Mouse (Mus musculus) Patski (cell line): ENCODE results near the gene Iqcc. TPM values are rescaled to one million over a fixed set of nuclear protein-coding genes. Genes with fewer than 3 reads are reported as not detected.

Experiments
- ATAC-seq: fragments of 100-300 bp; one replicate; pipeline ENCODE4 v1.8.0; 2021
- CTCF ChIA-PET: fragments of 350-600 bp; sonication (Branson Sonifier 250); formaldehyde crosslinking; loops from one replicate; lab custom pipeline; 2022; ENCODE audit warnings: inconsistent platforms; lab: Charles Lee
- POLR2A ChIA-PET: fragments of 350-600 bp; sonication (Branson Sonifier 250); formaldehyde crosslinking; loops from one replicate; lab custom pipeline; 2022; ENCODE audit warnings: antibody characterized with exemption, inconsistent platforms; lab: Charles Lee
- DNase-seq: peaks from one replicate; pipeline ENCODE4 v3.0.0-alpha.2; 2011; ENCODE audit warnings: low read depth, low spot score
- H3K27me3 ChIP-seq: fragments of 371-371 bp; one replicate; pipeline ENCODE4 v1.5.1; 2021
- CTCF ChIP-seq: fragments of 100-300 bp; IDR thresholded peaks from one replicate; pipeline ENCODE4 v1.5.1; 2021
- in situ Hi-C: fragments of 300-500 bp; cut with MboI; formaldehyde crosslinking; loops from 3 replicates; pipeline ENCODE4 v1.11.1; 2018; ENCODE audit warnings: low pct_unique_long_range_greater_than_20kb, mixed read lengths
- polyA plus RNA-seq: library from polyadenylated mRNA; unstranded; gene quantifications from one replicate; pipeline ENCODE4 v1.2.3, GENCODE M21; 2021

Gene Iqcc
- polyA plus RNA-seq, 1 experiment from 2014 or later: 13.3 TPM

GRCm38 (mm10) chr4:129622120-129622802, 3.4 kb upstream of the Iqcc start:
- in situ Hi-C loops: no loop called here

DNA sequence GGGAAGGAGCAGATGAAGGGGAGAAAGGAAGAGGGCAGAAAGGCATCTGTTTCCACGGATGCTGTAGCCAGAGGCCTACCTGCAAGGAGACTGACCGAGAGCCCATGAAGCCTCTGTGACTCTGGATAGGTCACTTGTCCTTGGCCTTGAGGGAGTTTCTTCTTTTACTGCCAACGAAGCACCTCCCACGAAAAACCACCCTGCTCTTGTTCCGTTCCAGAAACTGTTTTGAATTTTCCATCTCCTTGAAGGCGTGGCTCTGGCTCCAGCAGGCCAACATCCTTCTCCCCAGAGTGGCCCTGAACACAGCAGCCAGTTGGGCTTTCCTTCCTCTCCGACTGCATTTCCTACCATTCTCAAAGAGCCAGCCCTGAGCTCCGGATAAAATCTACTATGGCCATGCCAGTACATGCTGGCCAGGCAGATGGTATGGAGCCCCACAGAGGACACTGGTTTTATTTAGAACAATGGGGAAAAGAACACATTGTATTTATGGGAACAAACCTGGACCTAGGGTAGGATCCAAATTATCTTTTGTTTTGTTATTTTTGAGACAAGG, 2.5 kb upstream of the Iqcc start:
- POLR2A ChIA-PET: interaction anchor here (1.5 kb wide), 1 partner anchor 13 kb away, joined by 3 read pairs; no protein-coding TSS in a partner anchor
- CTCF ChIA-PET: no interaction called here
- no peak for DNase-seq

More at GRCm38 (mm10) chr4:129622120-129622802, 3.4 kb upstream of the Iqcc start:
- no peak for TF ChIP-seq CTCF
- ATAC-seq (no peak), DNase-seq (no peak)
- ChIA-PET CTCF (no interaction called here), POLR2A (interaction anchor here (0.6 kb wide), 1 partner anchor 11 kb away, joined by 4 read pairs; no protein-coding TSS in a partner anchor)
- no peaks in the 10 kb centered on the region for H3K27me3 ChIP-seq

GRCm38 (mm10) chr4:129620419-129621282, 1.8 kb upstream of the Iqcc start:
- DNase-seq: no peak
- CTCF ChIA-PET: interaction anchor here (1.0 kb wide), 1 partner anchor 12 kb away, joined by 4 read pairs; no protein-coding TSS in a partner anchor
- no peak for TF ChIP-seq CTCF

More for the DNA sequence above, 2.5 kb upstream of the Iqcc start:
- ATAC-seq: no peak
- in situ Hi-C loops: no loop called here
- no peak for TF ChIP-seq CTCF
- no peaks in the 10 kb centered on the region for H3K27me3 ChIP-seq

GRCm38 (mm10) chr4:129618031-129618430, 868 bp downstream of the Iqcc start:
- DNase-seq: no peak
- in situ Hi-C loops: no loop called here
- no peak for ATAC-seq
- H3K27me3 ChIP-seq: no peaks in the 10 kb centered on the region
- POLR2A ChIA-PET: interaction anchor here (0.7 kb wide), 1 partner anchor 292 kb away, joined by 5 read pairs; no protein-coding TSS in a partner anchor
- CTCF ChIA-PET: no interaction called here
- TF ChIP-seq CTCF: no peak

More at GRCm38 (mm10) chr4:129620419-129621282, 1.8 kb upstream of the Iqcc start:
- POLR2A ChIA-PET: interaction anchor here (1.5 kb wide), 1 partner anchor 12 kb away, joined by 3 read pairs; no protein-coding TSS in a partner anchor
- in situ Hi-C loops: no loop called here
- no peaks in the 10 kb centered on the region for H3K27me3 ChIP-seq
- no peak for ATAC-seq

GRCm38 (mm10) chr4:129617121-129617641, 1.7 kb downstream of the Iqcc start:
- no peaks in the 10 kb centered on the region for H3K27me3 ChIP-seq
- no peak for TF ChIP-seq CTCF
- no peak for ATAC-seq
- in situ Hi-C loops: no loop called here
- no peak for DNase-seq
- POLR2A ChIA-PET: interaction anchor here (0.7 to 1.4 kb wide), 2 partner anchors 8 to 291 kb away, joined by 3 to 5 read pairs; no protein-coding TSS in a partner anchor
- CTCF ChIA-PET: interaction anchor here (1.4 kb wide), 1 partner anchor 9 kb away, joined by 6 read pairs; no protein-coding TSS in a partner anchor

- in situ Hi-C loops: no loop called here
- no peak for ATAC-seq
- CTCF ChIA-PET: interaction anchor here (1.4 kb wide), 1 partner anchor 8 kb away, joined by 6 read pairs; no protein-coding TSS in a partner anchor
- H3K27me3 ChIP-seq: no peaks in the 10 kb centered on the region
- TF ChIP-seq CTCF: no peak
- POLR2A ChIA-PET: interaction anchor here (1.4 kb wide), 1 partner anchor 8 kb away, joined by 3 read pairs; no protein-coding TSS in a partner anchor
- DNase-seq: no peak
These were observed 2.3 kb downstream of the Iqcc start for GRCm38 (mm10) chr4:129616631-129617030.

DNA sequence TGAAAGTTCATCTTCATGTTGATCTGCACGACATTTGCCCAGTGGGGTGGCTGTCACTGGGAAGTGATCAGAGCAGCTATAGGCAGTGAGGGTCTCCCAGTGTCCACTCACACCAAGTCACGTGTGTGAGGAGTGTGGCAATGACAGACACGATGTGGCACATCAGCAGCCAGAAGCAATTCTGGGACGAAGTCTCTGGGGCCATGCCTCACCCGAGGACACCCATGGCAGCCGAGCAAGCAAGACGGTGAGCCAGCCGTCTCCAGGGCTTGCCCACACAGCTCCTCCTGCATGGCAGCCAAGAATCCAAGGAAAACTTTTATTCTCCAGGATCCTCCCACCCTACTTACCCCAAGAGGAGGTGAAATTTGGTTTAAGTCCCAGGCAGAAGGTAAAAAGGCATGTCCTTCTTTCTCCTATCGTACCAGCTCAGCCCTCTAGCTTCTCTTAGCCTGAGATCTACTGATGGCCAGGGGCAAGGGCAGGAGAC, 3.1 kb downstream of the Iqcc start:
- in situ Hi-C loops: no loop called here
- POLR2A ChIA-PET: interaction anchor here (0.6 to 1.4 kb wide), 2 partner anchors 7 to 10 kb away, joined by 3 to 6 read pairs; no protein-coding TSS in a partner anchor

GRCm38 (mm10) chr4:129614093-129614492, 4.8 kb downstream of the Iqcc start, which contains the start of gene Dcdc2b:
TSS of gene Dcdc2b (minus strand) at chr4:129614257.
- no peak for DNase-seq
- TF ChIP-seq CTCF: no peak
- in situ Hi-C loops: no loop called here
- no peak for ATAC-seq
- CTCF ChIA-PET: no interaction called here
- H3K27me3 ChIP-seq: no peaks in the 10 kb centered on the region
- POLR2A ChIA-PET: no interaction called here

More for the DNA sequence above, 3.1 kb downstream of the Iqcc start:
- TF ChIP-seq CTCF: no peak
- H3K27me3 ChIP-seq: no peaks in the 10 kb centered on the region
- CTCF ChIA-PET: no interaction called here
- DNase-seq (no peak), ATAC-seq (no peak)

DNA sequence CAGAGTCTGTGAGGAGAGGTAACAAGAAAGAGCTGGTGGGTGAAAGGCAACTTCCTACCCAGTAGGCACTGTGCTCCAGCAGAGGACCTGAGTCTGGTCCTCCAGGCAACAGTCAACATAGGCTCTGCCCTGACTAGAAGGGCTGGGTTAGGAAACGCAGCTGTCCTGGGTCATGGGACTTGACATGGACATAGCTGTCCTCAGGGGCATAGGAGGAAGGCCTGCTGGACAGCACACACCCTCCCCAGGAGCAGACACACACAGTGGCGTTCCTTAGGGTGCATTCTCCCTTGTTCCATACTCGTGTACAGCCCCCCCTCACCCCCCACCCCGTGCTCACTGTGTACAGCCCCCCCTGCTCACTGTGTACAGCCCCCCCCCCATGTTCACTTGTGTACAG, 8.4 kb downstream of the Iqcc start:
- no peak for TF ChIP-seq CTCF
- in situ Hi-C loops: no loop called here
- DNase-seq (no peak), ATAC-seq (no peak)
- POLR2A ChIA-PET: interaction anchor here (0.6 to 0.9 kb wide), 2 partner anchors 13 to 57 kb away, joined by 3 to 4 read pairs; no protein-coding TSS in a partner anchor
- H3K27me3 ChIP-seq: no peaks in the 10 kb centered on the region
- CTCF ChIA-PET: no interaction called here
